Mouse (Mus musculus): ENCODE data around the gene Ercc6.

Ercc6 gene

DNA sequence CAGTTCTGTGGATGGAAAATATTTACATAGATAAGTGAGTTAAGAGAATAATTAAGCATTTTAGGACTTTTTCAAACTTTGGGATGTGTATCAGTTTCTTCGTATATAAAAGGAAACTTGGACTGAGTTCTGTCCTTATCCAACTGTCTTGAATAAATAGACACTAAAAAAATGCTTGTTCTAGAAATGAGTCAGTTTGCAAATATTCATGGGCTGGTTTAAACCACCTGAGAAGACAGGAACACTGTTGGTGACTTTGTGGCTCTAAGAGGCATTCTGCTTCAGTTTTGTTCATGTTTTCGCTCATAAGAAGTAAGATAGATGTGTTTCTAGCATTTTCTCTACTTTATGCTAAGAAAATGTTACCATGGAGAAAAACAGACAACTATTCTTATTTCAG, 5.2 kb downstream of the Ercc6 start:
- DNase-seq (ENCODE audit: low spot score in 2 of 2): no peak

DNA sequence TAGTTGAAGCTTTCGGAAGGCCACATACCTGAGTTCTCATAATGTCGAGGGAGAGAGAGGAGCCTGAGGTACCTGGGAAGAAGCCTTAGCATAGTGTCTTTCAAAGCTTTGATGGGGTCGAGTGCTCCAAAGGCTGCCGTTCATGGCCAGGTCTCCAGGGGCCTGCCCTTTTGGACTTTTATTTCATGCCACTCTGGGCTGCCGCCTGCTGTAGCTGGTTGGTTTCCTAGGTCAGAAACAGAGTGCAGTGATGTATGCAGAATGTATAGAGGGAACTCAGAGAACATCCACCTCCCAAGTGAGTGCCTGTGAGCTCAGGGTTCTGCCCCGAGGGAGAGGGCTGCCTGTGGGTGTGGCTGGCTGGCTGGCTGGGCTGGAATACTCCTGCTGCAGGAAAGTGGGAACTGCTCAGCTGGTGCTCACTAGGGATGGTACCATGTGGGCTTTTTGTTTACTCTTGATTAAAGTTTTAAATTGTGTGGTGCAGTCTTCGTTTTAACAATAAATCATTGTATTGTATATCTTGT, 7.1 kb downstream of the Ercc6 start:
- DNase-seq (ENCODE audit: low spot score in 2 of 2): no peak

DNA sequence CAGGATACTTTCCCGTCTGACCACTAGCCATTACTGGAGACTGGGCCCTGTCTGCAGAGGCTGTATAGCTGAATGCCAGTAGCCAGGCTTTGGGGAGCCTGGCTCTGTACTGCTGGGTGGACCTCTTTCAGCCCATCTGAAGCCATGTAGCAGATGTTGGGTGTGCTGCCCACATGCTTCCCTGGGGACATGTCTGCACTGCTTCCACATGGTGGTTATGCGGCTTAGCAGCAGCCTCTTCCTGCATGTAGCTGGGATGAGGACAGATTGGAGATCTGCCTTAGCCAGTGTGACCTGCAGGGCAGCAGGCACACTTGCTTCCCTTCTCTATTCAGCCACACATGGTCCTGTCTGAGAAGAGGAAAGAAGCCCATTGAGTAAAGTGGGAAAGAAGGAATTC, 9.0 kb downstream of the Ercc6 start:
- no peak for DNase-seq (ENCODE audit: low spot score in 2 of 2)

DNA sequence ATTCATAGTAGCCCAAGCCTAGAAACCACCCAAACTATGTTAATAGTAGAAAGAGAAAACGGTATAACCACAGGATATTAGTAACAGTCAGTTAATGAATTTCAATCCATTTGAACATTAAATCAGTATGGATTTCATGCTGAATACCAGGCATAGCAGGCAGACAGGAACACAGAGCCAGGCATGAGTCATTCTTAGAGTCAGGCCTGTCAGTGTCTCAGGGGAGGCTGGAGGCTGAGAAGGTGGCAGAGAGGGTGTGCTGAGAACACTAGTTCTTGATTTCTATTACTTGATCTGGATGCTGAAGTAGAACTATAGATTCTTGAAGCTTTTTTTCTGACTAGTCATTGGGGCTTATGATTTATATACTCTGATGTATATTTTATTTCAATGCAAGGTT, 10.8 kb downstream of the Ercc6 start:
- no peak for DNase-seq (ENCODE audit: low spot score in 2 of 2)

DNA sequence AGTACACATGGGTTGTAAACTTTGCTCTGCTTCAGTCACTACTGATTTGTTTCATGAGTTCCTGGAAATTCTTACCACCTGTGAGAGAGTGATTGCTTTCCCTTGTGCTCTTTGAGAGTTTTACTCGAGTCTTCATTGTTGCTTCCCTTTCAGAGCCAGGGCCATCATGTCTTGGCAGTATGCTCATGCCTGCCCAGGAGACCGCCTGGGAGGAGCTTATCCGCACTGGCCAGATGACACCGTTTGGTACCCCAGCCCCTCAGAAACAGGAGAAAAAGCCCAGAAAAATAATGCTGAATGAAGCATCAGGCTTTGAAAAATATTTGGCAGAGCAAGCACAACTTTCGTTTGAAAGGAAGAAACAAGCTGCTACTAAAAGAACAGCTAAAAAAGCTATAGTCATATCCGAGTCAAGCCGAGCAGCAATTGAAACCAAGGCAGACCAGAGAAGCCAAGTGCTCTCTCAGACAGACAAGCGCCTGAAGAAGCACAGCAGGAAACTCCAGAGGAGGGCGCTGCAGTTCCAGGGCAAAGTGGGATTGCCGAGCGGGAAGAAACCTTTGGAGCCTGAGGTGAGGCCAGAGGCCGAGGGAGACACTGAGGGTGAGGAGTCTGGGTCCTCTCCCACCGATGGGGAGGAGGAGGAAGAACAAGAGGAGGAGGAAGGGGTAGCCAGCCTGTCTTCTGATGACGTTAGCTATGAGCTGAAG, 12.8 kb downstream of the Ercc6 start:
- DNase-seq (ENCODE audit: low spot score in 2 of 2): no peak

DNA sequence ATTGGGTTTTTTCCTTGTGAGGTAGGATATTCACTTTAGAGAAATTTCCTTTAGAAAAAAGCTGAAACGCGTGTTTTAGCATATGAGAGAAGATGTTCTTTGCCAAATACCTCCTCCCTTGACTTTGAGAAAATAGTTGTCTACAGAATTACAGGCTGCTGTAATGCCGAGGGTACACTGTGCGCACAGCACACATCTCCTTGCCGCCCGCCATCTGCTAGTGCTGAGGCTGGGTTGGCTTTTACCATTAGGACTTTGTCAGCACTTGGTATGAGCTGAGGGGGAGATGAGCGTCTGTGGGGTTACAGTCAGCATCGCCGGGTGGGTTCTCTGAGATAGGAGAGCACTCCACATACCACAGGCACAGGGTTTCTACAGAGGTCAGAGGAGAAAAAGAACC, 13.9 kb downstream of the Ercc6 start:
- DNase-seq (ENCODE audit: low spot score in 2 of 2): no peak

DNA sequence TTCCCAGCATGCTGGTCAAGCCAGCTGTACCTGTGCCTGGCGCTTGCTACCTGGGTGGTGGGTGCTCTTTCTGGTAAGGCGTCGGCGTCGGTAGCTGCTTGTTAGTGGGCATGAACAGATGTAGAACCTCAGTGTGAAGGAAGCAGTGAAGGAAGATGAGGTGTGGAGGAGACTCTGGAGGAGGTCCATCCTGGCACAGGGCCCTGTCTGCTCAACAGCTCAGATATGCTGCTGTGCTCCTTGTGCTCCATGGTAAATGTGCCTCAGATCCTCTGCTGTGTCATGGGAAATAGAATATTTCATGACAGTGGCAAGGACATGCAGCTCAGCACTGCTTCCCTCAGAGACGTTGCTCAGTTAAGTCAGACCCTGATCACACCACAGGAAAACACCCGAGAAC, 15.7 kb downstream of the Ercc6 start:
- no peak for DNase-seq (ENCODE audit: low spot score in 2 of 2)

DNA sequence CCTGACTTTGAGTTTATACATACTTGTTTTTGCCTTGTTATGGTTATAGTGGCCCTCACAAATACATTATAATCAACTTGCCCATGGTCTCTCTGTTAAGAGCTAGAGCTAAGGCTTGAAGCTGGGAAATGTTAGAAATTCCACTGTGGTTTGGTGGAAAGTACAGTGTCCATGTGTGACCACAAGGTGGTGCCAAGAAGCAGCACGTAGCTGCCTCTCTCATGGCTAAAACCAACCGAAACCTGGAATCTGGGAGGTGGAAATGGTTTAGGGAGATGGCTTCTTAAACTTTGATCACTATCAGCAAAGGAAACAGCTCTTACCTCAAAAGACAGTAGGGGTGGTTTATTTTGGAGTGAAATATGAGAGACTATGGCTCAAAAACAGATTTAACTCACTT, 17.6 kb downstream of the Ercc6 start:
- no peak for DNase-seq (ENCODE audit: low spot score in 2 of 2)

DNA sequence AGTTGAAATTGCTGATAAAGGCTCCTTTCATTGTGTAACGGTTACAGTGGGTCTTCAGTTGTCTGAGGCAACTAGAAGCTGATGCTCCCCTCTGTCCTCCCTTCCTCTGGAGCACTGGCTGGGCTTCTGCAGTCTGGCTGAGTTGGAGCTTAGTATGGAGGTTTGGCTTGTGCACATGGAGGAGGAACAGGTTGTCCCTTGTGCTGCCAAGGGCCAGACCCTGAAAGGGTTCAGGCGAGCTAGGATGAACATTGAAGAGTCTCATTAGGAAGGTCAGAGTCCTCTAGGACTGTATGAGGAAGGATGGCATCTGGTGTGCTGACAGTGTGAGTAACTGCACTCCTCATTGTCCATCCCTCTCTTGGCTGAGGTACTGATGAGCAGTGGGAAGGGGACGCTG, 18.1 kb downstream of the Ercc6 start:
- no peak for DNase-seq (ENCODE audit: low spot score in 2 of 2)

DNA sequence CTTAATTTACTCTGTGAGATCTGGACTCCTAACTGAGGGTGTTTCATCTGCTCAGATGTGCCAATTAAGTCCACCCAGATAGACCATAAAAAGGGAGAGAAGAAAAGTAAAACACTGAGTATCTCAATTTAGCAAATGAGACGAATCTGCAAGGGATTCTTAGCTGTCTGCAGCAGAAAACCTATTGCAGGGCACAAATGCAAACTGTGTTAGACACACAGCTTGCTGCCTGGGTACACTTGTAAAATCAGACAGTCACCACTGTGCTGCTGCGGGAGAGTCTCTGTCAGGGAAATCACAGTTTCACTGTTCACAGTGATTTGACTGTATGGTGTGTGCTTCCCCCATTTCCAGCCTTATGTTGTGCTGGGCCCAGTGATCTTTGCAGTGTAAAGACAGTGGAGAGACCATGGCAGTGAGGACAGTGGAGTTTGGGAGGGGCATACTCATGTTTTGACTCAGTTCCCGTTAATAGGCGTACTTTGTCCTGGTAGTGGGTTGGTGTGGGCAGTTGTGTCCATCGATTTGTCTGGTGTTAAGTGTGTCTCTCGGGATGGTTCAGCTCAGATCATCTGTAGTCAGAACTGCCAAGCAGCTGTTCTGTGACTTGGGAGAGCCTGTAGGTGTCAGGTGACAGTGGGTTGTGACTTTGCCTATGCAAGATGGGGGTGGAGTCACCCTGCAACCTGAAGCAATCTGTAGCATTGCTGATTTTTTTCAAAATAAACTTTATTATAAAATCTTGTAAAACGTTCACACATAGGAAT, 19.2 kb downstream of the Ercc6 start:
- no peak for DNase-seq (ENCODE audit: low spot score in 2 of 2)

DNA sequence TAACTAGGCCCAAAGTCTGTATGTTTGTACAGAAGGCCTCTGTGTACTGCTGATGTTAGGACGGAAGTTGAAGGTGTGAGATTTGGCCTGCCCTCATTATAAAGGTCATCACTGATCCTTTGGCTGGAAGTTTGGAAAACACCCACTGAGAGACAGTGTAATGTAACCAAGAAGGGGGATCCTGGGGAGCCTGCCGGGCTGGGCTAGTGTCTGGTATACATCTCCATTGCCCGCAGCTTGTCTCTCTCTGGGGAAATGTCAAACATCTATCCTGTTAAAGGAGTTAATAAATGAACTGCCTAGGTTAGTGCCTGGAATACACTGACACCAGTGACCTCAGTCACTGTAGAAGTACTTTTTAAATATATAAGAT, 19.8 kb downstream of the Ercc6 start:
- no peak for DNase-seq (ENCODE audit: low spot score in 2 of 2)

DNA sequence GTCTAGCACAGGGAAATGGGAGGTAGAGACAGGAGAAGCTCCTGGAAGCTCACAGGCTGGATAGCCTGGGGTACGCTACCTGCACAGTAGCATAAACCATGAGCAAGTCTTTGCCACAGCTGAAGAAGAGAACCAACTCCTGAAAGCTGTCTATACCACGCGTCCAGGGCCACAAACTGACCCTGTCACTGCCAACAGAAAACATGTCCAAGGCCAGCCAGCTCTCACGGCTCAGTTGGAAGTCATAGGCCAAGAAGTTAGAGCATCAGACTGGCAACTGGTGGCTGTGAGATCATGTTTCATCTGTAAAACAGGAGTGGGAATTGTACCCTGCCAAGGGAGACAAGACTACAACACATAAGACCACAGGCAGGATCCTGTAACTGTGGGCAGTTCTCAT, 20.3 kb downstream of the Ercc6 start:
- no peak for DNase-seq (ENCODE audit: low spot score in 2 of 2)

DNA sequence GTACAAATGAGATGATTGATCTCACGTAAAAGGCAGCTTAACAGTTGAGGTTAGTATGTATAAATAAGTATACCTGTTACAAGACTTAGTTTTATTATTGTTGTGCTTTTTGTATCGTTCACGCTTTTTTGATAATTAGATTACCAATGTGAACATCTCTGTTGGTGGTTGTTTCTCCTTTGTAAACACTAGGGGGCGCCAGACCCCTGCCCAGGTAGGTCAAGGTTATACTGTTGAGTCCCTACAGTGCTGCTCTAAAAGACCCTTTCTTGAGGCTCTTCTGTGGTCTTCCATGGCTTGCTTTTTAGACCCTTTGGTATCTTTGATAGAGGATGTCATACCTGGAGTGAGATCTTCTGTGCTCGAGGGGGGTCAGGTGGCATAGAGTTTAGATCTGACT, 20.8 kb downstream of the Ercc6 start:
- DNase-seq (ENCODE audit: low spot score in 2 of 2): peak in 1 of 2 experiments; percentile 19

DNA sequence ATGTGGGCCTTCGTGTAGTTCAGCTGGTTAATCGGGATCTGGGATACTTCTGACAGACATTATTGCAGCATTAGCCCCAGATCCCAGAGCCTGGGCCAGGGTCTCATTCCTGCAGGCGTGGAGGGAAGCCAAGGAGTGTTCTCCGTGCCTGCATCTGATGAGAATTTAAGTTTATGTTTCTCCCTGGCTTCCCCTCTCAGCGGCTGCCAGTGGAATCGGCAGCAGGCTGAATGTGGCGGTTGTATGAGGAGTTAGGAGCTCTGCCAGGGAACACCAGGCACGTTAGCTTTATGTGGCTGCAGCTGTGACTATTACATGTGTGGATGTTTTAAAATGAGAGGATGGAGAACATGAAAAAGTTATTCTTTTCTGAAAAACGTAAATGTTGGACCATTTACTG, 23.4 kb downstream of the Ercc6 start:
- no peak for DNase-seq (ENCODE audit: low spot score in 2 of 2)

DNA sequence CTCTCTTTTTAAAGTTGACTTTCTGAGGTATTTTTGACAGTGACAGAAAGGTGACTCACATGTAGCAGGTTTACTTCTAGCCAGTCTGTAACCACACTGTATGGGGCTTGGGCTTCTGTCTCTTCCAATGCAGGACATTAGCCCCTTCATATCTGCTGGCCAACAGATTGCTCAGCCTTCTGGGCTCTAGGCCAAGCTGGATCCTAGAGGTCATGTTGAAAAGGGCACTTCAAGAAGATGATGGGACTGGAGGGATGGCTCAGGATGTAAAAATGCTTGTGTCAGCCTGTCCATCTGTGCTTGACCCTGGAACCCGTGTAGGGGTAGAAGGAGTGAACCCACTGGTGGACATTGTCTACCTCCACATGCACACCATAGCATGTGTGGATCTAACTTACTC, 24.8 kb downstream of the Ercc6 start:
- no peak for DNase-seq (ENCODE audit: low spot score in 2 of 2)

DNA sequence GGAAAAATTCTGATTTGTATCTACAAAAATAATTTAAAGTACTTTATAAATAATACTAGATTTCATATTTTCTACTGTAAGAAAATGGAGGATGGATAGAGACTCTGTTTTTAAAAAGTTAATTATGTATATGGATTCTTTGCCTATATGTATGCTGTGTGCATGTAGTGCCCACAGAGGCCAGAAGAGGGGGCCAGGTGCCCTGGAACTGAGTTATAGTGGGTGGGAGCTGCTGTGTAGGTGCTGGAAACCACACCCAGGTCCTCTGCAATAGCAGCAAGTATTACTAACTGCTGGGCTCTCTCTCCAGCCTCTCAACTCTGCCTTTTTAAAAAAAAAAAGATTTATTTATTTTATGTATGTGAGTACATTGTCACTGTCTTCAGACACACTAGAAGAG, 29.8 kb downstream of the Ercc6 start:
- DNase-seq (ENCODE audit: low spot score in 2 of 2): no peak

DNA sequence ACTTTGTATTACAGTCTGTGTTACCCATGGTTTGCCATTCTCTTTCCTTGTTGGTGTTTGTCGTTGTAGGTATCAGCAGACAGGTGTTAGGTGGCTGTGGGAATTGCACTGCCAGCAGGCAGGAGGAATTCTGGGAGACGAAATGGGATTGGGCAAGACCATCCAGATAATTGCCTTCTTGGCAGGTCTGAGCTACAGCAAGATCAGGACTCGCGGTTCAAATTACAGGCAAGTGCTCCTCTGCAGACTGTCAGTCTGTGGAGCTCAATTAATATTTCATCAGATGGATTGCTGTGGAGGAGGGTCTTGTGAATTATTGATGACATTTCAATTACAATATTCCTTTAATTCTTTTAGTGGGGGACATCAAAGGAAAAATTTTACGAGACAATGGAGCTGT, 33.4 kb downstream of the Ercc6 start:
- no peak for DNase-seq (ENCODE audit: low spot score in 2 of 2)

DNA sequence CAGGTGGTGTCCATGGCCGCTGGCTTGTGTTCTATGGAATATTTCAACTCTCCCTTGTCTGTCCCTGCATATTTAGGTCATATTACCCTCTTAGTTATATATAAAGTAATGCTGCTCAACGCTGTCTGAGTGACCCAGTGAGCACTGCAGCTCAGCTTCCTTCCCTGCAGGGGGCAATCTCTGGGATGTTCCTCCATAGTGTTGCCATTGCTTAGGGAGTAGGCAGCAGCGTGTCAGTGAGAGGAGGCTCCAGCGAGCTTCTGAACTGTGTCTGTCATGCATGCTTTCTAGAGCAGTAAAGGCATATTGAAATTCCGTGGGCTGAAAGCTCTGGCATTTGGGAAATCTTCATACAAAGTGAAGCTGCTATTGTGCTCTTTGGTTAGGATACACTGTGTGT, 38.5 kb downstream of the Ercc6 start:
- no peak for DNase-seq (ENCODE audit: low spot score in 2 of 2)

DNA sequence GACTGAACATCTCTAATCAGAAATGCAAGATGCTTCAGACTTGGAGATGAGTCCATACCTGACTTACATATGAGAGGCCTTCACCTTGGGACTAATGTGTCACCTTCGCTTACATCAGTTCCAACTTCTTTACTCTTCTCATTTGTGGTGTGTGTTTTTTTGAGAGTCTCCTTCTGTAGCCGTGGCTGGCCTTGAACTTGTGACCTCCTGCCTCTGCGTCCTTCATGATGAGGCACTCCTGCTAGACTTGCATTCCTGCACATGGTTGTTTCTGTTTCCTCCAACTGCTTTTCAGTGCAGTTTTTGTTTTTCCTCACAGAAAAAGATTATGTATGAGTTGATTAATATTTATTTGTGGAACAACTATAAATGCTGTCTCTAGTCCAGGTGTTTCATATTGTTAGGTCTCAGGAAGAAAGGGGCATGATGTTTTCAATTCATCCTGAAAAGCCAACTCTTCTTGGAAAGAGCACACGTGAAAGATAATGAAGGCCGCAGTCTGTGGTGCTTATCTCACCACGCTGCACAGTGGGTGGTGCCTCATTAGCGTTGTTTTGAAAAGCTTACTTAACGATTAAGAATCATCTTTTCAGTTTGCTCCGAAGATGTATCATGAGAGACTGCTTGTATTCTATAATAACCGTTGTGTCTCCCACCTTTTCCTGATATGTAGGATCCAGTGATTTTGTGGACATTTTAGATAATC, 40.0 kb downstream of the Ercc6 start:
- no peak for DNase-seq (ENCODE audit: low spot score in 2 of 2)

DNA sequence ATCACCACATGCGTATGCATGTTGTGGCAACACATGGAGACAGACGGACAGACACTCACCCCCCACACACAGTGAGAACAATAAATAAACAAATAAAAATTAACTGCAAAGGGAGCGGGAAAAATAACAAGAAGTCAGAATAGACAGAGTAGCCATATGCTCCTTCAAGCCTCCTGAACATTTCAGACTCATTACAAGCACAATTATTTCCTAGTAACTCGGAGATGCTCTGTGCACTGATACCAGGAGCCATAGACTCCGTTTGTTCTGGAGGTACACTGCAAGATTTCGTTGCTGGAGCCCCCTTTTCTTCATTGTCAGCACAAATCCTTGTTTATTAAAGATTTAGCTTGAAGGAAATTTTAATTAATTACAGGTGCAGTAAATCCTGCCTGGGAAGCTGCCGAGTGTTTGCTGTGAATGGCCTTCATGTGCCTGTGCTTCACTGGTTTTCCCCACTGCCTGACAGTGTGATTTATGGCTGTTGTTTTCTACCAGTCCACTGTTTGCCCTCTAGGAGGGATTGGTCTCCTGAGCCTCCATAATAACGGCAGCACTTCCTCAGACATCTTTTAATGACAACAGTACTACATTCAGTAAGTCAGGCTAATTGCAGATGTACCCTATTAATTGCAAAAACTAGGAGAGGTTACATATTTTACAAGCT, 41.7 kb downstream of the Ercc6 start:
- no peak for DNase-seq (ENCODE audit: low spot score in 2 of 2)

DNA sequence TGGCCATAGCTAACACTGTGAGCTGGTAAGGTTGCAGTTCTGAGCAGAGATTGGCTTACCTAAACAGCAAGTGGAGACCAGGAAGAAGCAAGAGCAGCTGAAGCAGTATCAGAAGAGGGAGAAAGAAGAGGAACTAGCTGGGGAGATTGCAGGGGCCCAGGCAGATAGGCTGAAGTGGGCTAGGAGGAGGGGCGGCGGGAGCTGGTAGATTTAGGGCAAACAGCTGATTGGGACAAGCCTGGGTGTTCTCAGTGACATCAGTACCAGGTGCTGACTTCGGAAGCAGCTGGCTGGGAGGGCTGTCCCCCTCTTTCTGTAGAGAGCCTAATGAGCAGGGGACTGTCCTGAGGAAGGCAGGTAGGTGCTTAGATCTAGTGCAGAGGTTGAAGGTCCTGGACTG, 48.1 kb downstream of the Ercc6 start:
- no peak for DNase-seq (ENCODE audit: low spot score in 2 of 2)

DNA sequence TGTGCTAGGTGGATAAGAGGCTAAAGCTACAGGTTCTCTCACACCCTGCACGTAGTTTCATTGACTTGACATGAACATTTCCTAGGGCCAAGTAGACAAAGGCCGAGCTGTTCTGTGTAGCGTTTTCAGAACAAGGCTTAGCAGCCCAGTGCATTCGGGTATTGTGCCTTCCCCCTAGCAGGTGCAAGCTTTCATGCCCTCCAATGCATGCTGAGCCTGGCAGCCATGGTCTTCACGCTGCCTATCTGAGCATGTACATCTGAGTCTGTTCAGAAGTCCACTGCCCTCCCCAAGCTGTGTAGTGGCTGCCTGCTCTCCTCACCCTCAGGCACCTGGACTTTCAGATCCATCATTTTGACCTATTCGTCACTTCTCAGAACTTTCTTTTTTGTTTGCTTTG, 50.3 kb downstream of the Ercc6 start:
- no peak for DNase-seq (ENCODE audit: low spot score in 2 of 2)

Data from thymus, postnatal 10 days (tissue).